Mouse (Mus musculus) thymus, postnatal 36 days (tissue): ENCODE results near the gene S100a14.

ENCODE experiments used
- DNase-seq, 2 experiments: peaks; one replicate each; pipeline ENCODE4 v3.0.0; 2022; ENCODE audit warnings: mixed read lengths in 2 of 2

S100a14 gene

DNA sequence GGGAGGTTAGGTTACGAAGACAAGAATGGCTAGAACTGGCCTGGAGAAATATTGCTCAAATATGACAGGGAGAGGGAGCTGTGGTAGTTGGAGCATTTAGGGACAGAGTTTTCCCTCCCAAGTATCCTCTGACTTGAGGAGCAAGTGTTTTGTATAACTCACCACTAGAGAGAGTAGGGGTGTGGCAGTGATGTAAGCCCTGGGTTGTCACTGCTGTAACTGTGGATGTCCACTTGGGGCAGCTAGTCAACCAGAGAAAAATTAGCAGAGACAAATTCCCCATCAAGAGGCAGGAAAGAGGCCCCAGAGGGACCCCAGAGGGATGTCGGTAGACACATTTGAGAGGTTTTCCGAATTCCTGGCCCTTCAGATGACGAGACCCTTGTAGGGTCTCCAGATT lies 1.2 kb upstream of the S100a14 start:
- no peak for DNase-seq

DNA sequence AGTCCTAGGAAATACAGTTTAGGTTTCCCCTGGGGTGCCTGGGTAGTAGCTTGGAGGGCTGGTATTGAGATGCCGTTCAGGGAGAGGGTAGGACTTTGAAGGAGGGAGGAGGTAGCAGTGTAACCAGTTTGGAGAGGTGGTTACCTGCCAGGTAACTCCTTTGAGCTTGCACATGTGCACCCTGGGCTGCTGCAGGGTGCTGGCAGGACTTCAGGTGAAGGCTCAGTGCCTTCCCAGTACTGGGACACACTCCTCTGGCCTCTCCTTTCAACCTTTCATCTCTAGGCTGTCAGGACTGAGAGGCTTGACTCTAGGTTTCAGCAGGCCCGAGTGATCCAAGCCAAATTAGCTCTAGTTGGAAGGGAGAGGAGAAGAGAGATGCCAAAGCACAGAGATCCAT lies 580 bp upstream of the S100a14 start:
- no peak for DNase-seq

- no peak for DNase-seq
Measured at GRCm38 (mm10) chr3:90527291-90527873, 726 bp downstream of the S100a14 start.

DNA sequence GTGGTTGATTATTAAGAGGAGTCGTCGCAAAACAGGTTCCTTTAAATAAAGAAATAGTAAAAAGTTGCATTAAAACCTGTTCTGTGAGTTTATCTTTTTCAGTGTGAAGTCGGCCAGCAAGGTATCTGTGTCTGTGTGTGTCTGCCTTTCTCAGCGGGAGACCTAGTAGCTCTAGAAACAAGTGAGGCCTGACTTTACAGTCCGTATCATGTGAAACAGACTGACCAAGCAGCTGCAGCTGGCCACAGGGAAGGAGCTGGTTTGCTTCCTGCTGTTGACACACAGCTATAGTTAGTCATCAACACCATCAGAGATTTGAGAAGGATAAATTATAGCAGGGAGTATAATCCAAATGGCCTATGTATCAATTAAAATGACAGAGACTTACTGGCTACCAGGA lies 5.1 kb downstream of the S100a14 start:
- DNase-seq = no peak

- DNase-seq = no peak
Measured at GRCm38 (mm10) chr3:90535446-90535845, 8.8 kb downstream of the S100a14 start.

DNA sequence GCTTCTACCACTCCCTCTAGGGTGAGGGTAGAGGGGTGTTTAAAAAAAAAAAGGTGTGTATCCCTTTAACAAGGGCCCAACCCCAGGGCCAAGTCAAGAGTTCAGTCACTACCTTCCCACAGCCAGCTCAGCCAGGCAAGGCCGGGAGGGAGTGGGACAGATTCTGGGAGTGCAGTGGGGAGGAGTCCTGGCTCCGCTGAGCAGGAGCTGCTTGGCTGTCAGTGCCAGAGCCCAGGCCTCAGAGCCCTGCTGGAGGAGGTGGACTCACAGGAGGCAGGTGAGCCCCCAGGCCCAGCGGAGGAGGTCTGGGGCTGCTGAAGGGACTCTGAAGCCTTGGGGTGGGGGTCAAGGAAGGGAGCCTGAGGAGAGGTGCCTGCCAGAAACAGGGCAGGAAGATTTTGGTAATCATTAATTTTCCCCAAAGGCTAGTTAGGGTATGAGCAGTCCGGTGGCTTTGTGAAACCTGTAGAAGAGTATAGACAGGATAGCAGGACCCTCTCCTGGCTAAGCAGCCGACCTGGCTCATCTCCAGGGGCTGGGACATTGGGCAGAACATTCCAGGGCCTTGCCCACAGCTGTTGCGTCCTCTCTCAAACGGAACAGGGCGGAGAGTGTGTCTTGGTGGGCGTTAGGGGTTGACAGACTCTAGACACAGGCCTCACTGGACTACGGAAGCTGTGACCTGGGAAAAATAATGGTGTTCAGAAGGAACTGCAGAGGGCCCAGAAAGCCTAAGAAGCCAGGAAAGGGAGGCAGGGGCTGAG lies 10.7 kb downstream of the S100a14 start, which contains the start of gene S100a16:
TSS of gene S100a16 (plus strand) at position 114 of the 764 bp plus-strand sequence.
- peak in 1 of 2 experiments; percentile 13 for DNase-seq

DNA sequence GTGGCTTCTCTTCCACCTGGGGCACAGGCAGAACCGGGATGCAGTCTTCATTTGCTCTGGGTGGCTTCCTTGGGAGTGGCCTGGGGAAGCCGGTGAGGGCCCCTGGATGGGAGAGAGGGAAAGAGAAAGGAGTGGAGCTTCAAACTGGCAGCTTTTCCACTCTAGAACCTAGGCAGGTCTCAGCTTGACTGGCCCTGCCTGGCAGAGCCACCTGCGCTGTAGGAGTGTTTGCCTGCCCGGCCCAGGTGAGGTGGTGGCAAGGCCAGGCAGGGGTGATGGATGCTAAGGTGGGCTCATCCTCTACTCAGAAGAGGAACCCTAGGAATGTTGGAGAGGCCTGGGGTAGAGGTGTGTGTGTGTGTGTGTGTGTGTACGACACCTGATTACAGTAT lies 11.2 kb downstream of the S100a14 start:
- no peak for DNase-seq

GRCm38 (mm10) chr3:90540904-90541303 lies 14.2 kb downstream of the S100a14 start:
- no peak for DNase-seq

DNA sequence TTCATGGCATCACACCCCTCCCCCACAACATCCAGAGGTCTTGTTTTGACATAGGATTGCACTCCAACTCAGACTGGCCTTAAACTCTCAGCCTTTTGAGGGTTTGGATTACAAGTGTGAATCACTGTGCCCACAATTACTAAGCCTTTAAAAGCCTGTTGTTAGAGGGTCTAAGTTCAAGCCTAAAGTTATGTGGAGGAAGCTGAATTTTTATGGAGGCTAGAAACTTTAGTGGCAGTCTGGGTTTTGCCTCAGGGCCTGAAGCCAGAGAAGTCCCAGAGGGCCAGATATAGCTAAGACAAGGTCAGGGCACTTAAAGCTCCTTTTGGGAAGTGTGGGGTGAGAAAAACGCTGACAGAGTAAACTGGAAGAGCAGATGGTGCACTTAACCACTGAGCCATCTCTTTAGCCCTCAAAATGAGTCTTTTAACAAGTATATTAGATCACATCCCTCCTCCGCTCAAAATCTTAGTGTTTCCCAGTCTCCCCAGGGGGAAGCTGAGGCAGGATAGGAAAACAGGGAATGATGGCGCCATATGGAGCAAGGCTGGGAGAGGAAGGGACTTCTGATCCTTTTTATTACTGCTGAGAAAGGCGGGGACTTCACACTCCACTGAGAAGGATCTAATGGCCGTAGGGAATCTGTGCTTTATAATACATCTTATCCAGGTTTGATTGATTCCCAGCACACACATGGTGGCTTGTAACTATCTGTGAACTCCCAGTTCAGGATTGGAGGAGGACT lies 23.2 kb downstream of the S100a14 start:
- DNase-seq = no peak

DNA sequence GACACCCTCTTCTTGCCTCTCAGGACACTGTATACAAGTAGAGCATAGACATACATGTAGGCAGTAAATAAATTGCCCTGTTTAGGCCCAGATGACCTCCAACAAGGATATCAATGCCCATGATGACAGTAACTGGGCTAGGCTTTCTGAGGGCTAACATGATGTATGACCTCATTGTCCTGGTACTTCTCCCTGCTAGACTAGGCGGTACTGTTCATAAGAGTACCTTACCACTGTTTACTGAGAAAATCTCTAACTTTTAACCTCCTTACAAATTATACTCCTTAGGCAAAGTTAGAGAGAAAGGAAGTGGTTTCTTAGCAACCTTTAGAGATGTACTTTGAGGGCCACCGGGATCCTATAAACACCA lies 23.8 kb downstream of the S100a14 start:
- no peak for DNase-seq

GRCm38 (mm10) chr3:90552231-90552630 lies 25.6 kb downstream of the S100a14 start:
- no peak for DNase-seq

DNA sequence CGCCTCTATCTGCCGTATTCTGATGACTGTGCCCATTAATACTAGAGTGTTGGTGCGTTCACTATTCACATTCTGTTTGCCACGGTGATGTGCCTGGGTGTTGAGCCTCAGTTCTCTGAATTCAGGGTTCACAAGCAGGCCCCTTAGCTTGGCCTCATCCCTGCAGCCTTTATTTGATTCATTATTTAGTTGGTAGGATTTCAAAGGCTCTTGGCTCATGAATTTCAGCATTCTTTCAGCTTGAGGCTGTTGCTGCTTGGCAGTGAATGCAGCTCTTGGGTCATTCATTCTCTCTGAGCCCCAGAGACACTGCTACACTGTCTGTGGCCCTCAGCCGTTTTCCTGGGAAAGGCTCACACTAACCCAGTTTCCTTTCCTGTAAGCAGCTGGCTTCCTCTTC lies 29.3 kb downstream of the S100a14 start:
- DNase-seq = no peak

- DNase-seq = no peak
Measured at GRCm38 (mm10) chr3:90560008-90560628, 33.5 kb downstream of the S100a14 start, which contains the start of gene S100a3. Gene S100a3 (plus strand): TSS chr3:90560578.

- no peak for DNase-seq
Measured at GRCm38 (mm10) chr3:90574691-90575090, 48.0 kb downstream of the S100a14 start.

DNA sequence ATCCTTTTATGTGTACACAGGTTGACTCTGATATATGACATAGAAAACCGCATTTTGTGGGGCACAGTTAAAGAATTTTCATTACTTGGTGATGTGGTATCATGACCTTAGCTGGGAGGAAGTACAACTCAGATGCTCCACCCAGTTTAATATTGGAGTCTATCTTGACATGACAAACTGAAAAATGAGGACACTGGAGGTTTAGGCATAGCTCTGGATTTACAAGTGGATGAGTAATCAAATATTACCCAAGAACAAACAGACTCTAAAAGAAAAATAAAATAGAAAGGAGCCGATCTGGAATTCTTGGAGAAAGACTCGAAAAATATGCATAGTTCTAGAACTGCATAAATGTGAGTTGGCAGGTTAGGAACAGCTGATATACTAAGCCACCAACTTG lies 48.7 kb downstream of the S100a14 start:
- no peak for DNase-seq

- DNase-seq = no peak
Measured at GRCm38 (mm10) chr3:90576351-90577001, 49.8 kb downstream of the S100a14 start.
